Mouse (Mus musculus) heart, adult 2 months (tissue): ENCODE data around the gene Rad51ap1. TPM values are rescaled to one million over a fixed set of nuclear protein-coding genes. Genes with fewer than 3 reads are reported as not detected.

ENCODE experiments used
- DNase-seq, 2 experiments: peaks; one replicate each; pipeline ENCODE4 v3.0.0; 2021
- H3K27ac ChIP-seq: fragments of 200-600 bp; 2 replicates; pipeline ENCODE4 v1.8.1; 2022
- H3K27me3 ChIP-seq: fragments of 200-500 bp; 2 replicates; pipeline ENCODE4 v1.6.1; 2012; ENCODE audit warnings: mild to moderate bottlenecking, low read length, inconsistent platforms, mixed read lengths; ENCODE audit not compliant: control insufficient read depth, insufficient read depth
- H3K36me3 ChIP-seq: fragments of 200-500 bp; 2 replicates; pipeline ENCODE4 v1.6.1; 2012; ENCODE audit warnings: low read length, inconsistent platforms; ENCODE audit not compliant: control insufficient read depth, insufficient read depth
- H3K4me1 ChIP-seq: fragments of 200-500 bp; 2 replicates; pipeline ENCODE4 v1.6.1; 2011; ENCODE audit warnings: low read length; ENCODE audit not compliant: control insufficient read depth, insufficient read depth
- H3K4me3 ChIP-seq: fragments of 200-600 bp; 2 replicates; pipeline ENCODE4 v1.8.1; 2022
- H3K79me2 ChIP-seq: fragments of 200-500 bp; replicated peaks from 2 replicates; pipeline ENCODE4 v1.6.1; 2012; ENCODE audit warnings: mild to moderate bottlenecking, inconsistent platforms, low read length, moderate library complexity, mixed read lengths; ENCODE audit not compliant: control insufficient read depth, insufficient read depth
- H3K9ac ChIP-seq: fragments of 200-500 bp; 2 replicates; pipeline ENCODE4 v1.6.1; 2012; ENCODE audit warnings: low read depth, mild to moderate bottlenecking, control low read depth, inconsistent platforms, low read length, mixed read lengths
- CTCF ChIP-seq: fragments of 200-600 bp; IDR thresholded peaks from 2 replicates; pipeline ENCODE4 v1.8.1; 2022; ENCODE audit warnings: antibody characterized with exemption, mild to moderate bottlenecking, moderate library complexity
- EP300 ChIP-seq: fragments of 200-500 bp; IDR thresholded peaks from 2 replicates; pipeline ENCODE4 v1.6.1; 2011; ENCODE audit warnings: low read depth, low read length, control low read depth; ENCODE audit not compliant: insufficient read depth
- POLR2A ChIP-seq: fragments of 200-500 bp; IDR thresholded peaks from 2 replicates; pipeline ENCODE4 v1.6.1; 2011; ENCODE audit warnings: mild to moderate bottlenecking, low read depth, low read length, control low read depth; ENCODE audit not compliant: insufficient read depth
- WGBS: fragments of 180-500 bp; shearing (Covaris S2); methylation state at CpG from one replicate; pipeline ENCODE4 v1.1.7; 2018; 5-methylcytosine and 5-hydroxymethylcytosine counted together
- intact Hi-C: fragments of 180-260 bp; cut with DNase I; formaldehyde crosslinking; loops from one replicate; pipeline ENCODE4 v1.15.1; 2025
- polyA plus RNA-seq: library from polyadenylated mRNA; depleted of rRNA; stranded (reverse); fragments of >200 nt; gene quantifications from 2 replicates; pipeline ENCODE4 v1.2.3, GENCODE M21; 2012; rRNA removed
- total RNA-seq, 2 experiments: library from RNA; stranded (reverse); gene quantifications; 2 replicates each; pipeline ENCODE4 v1.2.3; 2021

Gene Rad51ap1
- total and polyA plus RNA-seq, 3 experiments = 0.36 to 0.82 (median 0.44) TPM

DNA sequence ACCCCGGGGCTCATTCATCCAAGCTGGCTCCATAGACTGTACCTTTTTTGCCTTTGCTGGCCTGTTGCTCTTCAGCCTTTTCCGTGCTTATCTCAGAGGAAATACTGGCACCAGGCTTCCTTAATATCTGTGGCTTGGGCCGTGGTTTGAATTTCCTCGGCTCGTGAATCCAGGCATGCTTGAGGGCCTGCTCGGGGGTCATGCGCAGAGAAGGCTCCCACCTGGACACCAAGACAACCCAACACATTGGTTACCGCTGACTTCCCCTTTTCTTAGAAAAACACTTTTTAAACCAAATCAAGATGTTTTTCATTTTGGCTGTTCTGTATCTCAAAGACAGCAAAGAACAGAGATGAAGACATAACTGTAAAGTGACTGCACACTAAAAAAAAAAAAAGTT, 62.3 kb downstream of the Rad51ap1 start:
- TF ChIP-seq CTCF = no peak
- TF ChIP-seq EP300 = no peak
- no peak for TF ChIP-seq POLR2A
- Histone ChIP-seq H3K9ac (no peak overlapping the region), H3K36me3 (no peaks in the 10 kb centered on the region), H3K4me3 (no peak overlapping the region), H3K79me2 (no peaks in the 10 kb centered on the region), H3K27ac (no peak overlapping the region), H3K4me1 (no peaks in the 10 kb centered on the region), H3K27me3 (no peaks in the 10 kb centered on the region)
- 42% methylated on average over 8 of the region's 8 CpGs for WGBS
- intact Hi-C loops = no loop called here
- no peak for DNase-seq

Other genes starting within 250 kb of the Rad51ap1 start
- gene Kcna6, start 198.9 kb downstream of the Rad51ap1 start, total RNA-seq = 1 to 10 TPM; 1.2 TPM
- gene Kcna6, start 198.9 kb downstream of the Rad51ap1 start, polyA plus RNA-seq = 1.1 and 1.2 TPM in 2 replicates
- gene Ndufa9, start 90.5 kb downstream of the Rad51ap1 start, total RNA-seq = 100 to 1,000 TPM; 667 to 776 TPM
- gene Ndufa9, start 90.5 kb downstream of the Rad51ap1 start, polyA plus RNA-seq = 522 and 660 TPM in 2 replicates
- not detected for gene Akap3, start 86.5 kb downstream of the Rad51ap1 start, total RNA-seq
- gene Akap3, start 86.5 kb downstream of the Rad51ap1 start, polyA plus RNA-seq = 0.15 and 0.21 TPM in 2 replicates
- not detected for gene Dyrk4, start 17.7 kb downstream of the Rad51ap1 start, total RNA-seq
- gene Dyrk4, start 17.7 kb downstream of the Rad51ap1 start, polyA plus RNA-seq = 0.04 TPM in 1 of 2 replicates, not detected in the other
- gene D6Wsu163e, start 375 bp upstream of the Rad51ap1 start, total RNA-seq = 10 to 100 TPM; 11.0 to 11.3 TPM
- gene D6Wsu163e, start 375 bp upstream of the Rad51ap1 start, polyA plus RNA-seq = 3.8 and 8.1 TPM in 2 replicates
- under 1 TPM; 0.37 to 0.57 TPM for gene Fgf6, start 76.0 kb upstream of the Rad51ap1 start, total RNA-seq
- gene Fgf6, start 76.0 kb upstream of the Rad51ap1 start, polyA plus RNA-seq = 0.26 and 0.39 TPM in 2 replicates
- not detected for gene Fgf23, start 133.3 kb upstream of the Rad51ap1 start, total RNA-seq
- not detected in 2 replicates for gene Fgf23, start 133.3 kb upstream of the Rad51ap1 start, polyA plus RNA-seq
- gene Tigar, start 170.0 kb upstream of the Rad51ap1 start, total RNA-seq = 10 to 100 TPM; 50.0 to 59.7 TPM
- 18.0 and 29.0 TPM in 2 replicates for gene Tigar, start 170.0 kb upstream of the Rad51ap1 start, polyA plus RNA-seq
- gene Ccnd2, start 212.6 kb upstream of the Rad51ap1 start, total RNA-seq = 100 to 1,000 TPM; 132 to 139 TPM
- gene Ccnd2, start 212.6 kb upstream of the Rad51ap1 start, polyA plus RNA-seq = 46.2 and 53.4 TPM in 2 replicates